8 mouse cellular contexts compared by ENCODE assay signal in the genomic region with DNA sequence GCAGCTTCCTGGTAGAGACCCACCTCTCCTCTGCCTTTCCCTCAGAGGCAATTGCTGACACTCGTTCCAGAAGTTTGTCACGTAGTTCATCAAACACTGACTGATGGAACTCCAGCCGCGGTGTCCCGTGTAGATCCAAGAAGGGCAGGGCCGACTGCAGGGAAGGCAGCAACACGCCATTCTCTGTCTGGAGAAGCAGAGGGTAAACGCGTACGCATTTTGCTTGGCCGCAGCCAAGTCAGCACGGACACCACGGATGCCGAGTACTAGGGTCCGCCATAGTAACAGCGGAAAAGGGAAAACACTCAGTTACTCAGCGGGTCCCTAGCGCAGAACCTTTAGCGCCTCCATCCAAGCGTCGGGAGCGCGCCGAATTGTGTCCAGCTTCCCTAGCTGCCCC. TPM values are rescaled to one million over a fixed set of nuclear protein-coding genes. Genes with fewer than 3 reads are reported as not detected.
DNase-seq lines count a peak whose midpoint lies in the region; ATAC-seq and TF ChIP-seq lines count a peak whose summit lies in the region.

No protein-coding gene starts in this region.

- peak; percentile 17; the same call in 1 of the 2 replicates for ATAC-seq in embryonic facial prominence, embryonic 12.5 days (ENCODE audit: insufficient number of reproducible peaks, insufficient read depth, low FRiP score, low TSS enrichment)
- ATAC-seq in intestine, embryonic 14.5 days (replicated peaks; ENCODE audit: low FRiP score, low TSS enrichment, low read depth), result no peak
- ATAC-seq in midbrain, postnatal 0 days (ENCODE audit: low FRiP score), result peak; percentile 25; the same call in 1 of the 2 replicates

- peak overlapping the region; percentile 98 for H3K27ac ChIP-seq in layer of hippocampus, adult 2 months
- peak overlapping the region; percentile 87 for H3K27ac ChIP-seq in embryonic facial prominence, embryonic 12.5 days
- peak overlapping the region; percentile 83 for H3K27ac ChIP-seq in intestine, embryonic 14.5 days (ENCODE audit: low read depth)
- H3K27ac ChIP-seq in midbrain, postnatal 0 days (ENCODE audit: low read depth, low read length), result peak overlapping the region; percentile 92

- no peak for TF ChIP-seq CTCF in layer of hippocampus, adult 2 months (conservative IDR thresholded peaks at IDR 0.05)
- TF ChIP-seq CTCF in midbrain, postnatal 0 days (IDR thresholded peaks at IDR 0.05), result no peak

- no peak for DNase-seq in layer of hippocampus, adult 2 months (ENCODE audit: low spot score in 2 of 2)
- DNase-seq in layer of hippocampus, adult 18-20 months (ENCODE audit: low spot score in 2 of 2), result no peak
- DNase-seq in intestine, embryonic 14.5 days (ENCODE audit: low spot score), result peak; percentile 63
- DNase-seq in midbrain, postnatal 0 days (ENCODE audit: low spot score), result no peak
- DNase-seq in ovary, adult 18-20 months (ENCODE audit: low spot score), result no peak
- DNase-seq in c-Kit-positive CD71-positive TER-119-positive erythroid progenitor cells, embryonic 14.5 days (ENCODE audit: low spot score), result no peak
- DNase-seq in layer of hippocampus, postnatal 36 days, result no peak

- H3K9ac ChIP-seq in embryonic facial prominence, embryonic 12.5 days, result peak overlapping the region; percentile 85
- H3K9ac ChIP-seq in intestine, embryonic 14.5 days (ENCODE audit: low read length), result peak overlapping the region; percentile 89
- H3K9ac ChIP-seq in midbrain, postnatal 0 days (replicated peaks; ENCODE audit: low read length, poor library complexity, severe bottlenecking), result peak overlapping the region; percentile 90

- H3K36me3 ChIP-seq in embryonic facial prominence, embryonic 12.5 days, result peaks cover 23% of the 10 kb centered on the region
- H3K36me3 ChIP-seq in intestine, embryonic 14.5 days (ENCODE audit: control insufficient read depth, insufficient read depth, low read length), result peaks cover 40% of the 10 kb centered on the region
- peaks cover 9% of the 10 kb centered on the region for H3K36me3 ChIP-seq in midbrain, postnatal 0 days (ENCODE audit: insufficient read depth, low read length)

- H3K4me1 ChIP-seq in embryonic facial prominence, embryonic 12.5 days, result peaks cover 11% of the 10 kb centered on the region
- H3K4me1 ChIP-seq in intestine, embryonic 14.5 days (replicated peaks; ENCODE audit: control insufficient read depth, insufficient read depth, low read length), result peaks cover 15% of the 10 kb centered on the region
- peaks cover 12% of the 10 kb centered on the region; the same call in 1 of the 2 replicates for H3K4me1 ChIP-seq in midbrain, postnatal 0 days (ENCODE audit: insufficient read depth, low read length)

- H3K4me2 ChIP-seq in embryonic facial prominence, embryonic 12.5 days (replicated peaks), result peak overlapping the region; percentile 92
- H3K4me2 ChIP-seq in intestine, embryonic 14.5 days (ENCODE audit: low read length), result peak overlapping the region; percentile 95
- H3K4me2 ChIP-seq in midbrain, postnatal 0 days (ENCODE audit: low read depth, low read length, poor library complexity, severe bottlenecking), result peak overlapping the region; percentile 86

- H3K27me3 ChIP-seq in embryonic facial prominence, embryonic 12.5 days, result no peaks in the 10 kb centered on the region
- H3K27me3 ChIP-seq in intestine, embryonic 14.5 days (replicated peaks; ENCODE audit: control insufficient read depth, insufficient read depth, low read length), result no peaks in the 10 kb centered on the region
- no peaks in the 10 kb centered on the region for H3K27me3 ChIP-seq in midbrain, postnatal 0 days (ENCODE audit: insufficient read depth, low read length)

- peak overlapping the region; percentile 91 for H3K4me3 ChIP-seq in layer of hippocampus, adult 2 months
- peak overlapping the region; percentile 86 for H3K4me3 ChIP-seq in embryonic facial prominence, embryonic 12.5 days
- H3K4me3 ChIP-seq in intestine, embryonic 14.5 days (ENCODE audit: low read depth, low read length), result peak overlapping the region; percentile 99
- H3K4me3 ChIP-seq in midbrain, postnatal 0 days (ENCODE audit: low read depth, low read length), result peak overlapping the region; percentile 92

- under 1% methylated on average over 24 of the region's 24 CpGs for WGBS in embryonic facial prominence, embryonic 12.5 days
- WGBS in intestine, embryonic 14.5 days, result under 1% methylated on average over 24 of the region's 24 CpGs
- under 1% methylated on average over 24 of the region's 24 CpGs for WGBS in midbrain, postnatal 0 days

- no peaks in the 10 kb centered on the region for H3K9me3 ChIP-seq in embryonic facial prominence, embryonic 12.5 days
- no peaks in the 10 kb centered on the region for H3K9me3 ChIP-seq in intestine, embryonic 14.5 days (ENCODE audit: control insufficient read depth, low read length)
- H3K9me3 ChIP-seq in midbrain, postnatal 0 days (ENCODE audit: low read length), result no peaks in the 10 kb centered on the region

RNA-seq across cellular contexts. Expression of gene Nelfb, which starts 0.6 kb away (rescaled TPM):
- 10 to 100 TPM; 57.0 to 58.5 TPM for total RNA-seq in layer of hippocampus, adult 2 months (2021)
- 10 to 100 TPM; 56.7 to 60.0 TPM for total RNA-seq in layer of hippocampus, adult 18-20 months (2021)
- 119 and 121 TPM in 2 replicates for polyA plus RNA-seq in embryonic facial prominence, embryonic 12.5 days (2016; fragmentation: Nextera tagmentation; extraction: Ambion mirVana)
- 99.1 and 107 TPM in 2 replicates for polyA plus RNA-seq in intestine, embryonic 14.5 days (2014; fragmentation: Nextera tagmentation; extraction: Ambion mirVana)
- total RNA-seq in midbrain, postnatal 0 days (2014; rRNA removed), result 87.0 and 101 TPM in 2 replicates
- 90.4 TPM in 2 replicates for polyA plus RNA-seq in midbrain, postnatal 0 days (2015; fragmentation: Nextera tagmentation; extraction: Ambion mirVana)
- total RNA-seq in layer of hippocampus, postnatal 36 days (2021), result 10 to 100 TPM; 55.1 to 58.1 TPM

RNA-seq across cellular contexts. Expression of gene Stpg3, which starts 3.8 kb away (rescaled TPM):
- under 1 TPM in 1 of 2 experiments, not detected in 1; 0.33 TPM for total RNA-seq in layer of hippocampus, adult 2 months (2021)
- under 1 TPM; 0.18 to 0.25 TPM for total RNA-seq in layer of hippocampus, adult 18-20 months (2021)
- polyA plus RNA-seq in embryonic facial prominence, embryonic 12.5 days (2016; fragmentation: Nextera tagmentation; extraction: Ambion mirVana), result not detected in 2 replicates
- polyA plus RNA-seq in intestine, embryonic 14.5 days (2014; fragmentation: Nextera tagmentation; extraction: Ambion mirVana), result 0.18 TPM in 1 of 2 replicates, not detected in the other
- 0.38 TPM in 1 of 2 replicates, not detected in the other for total RNA-seq in midbrain, postnatal 0 days (2014; rRNA removed)
- not detected in 2 replicates for polyA plus RNA-seq in midbrain, postnatal 0 days (2015; fragmentation: Nextera tagmentation; extraction: Ambion mirVana)
- not detected for total RNA-seq in layer of hippocampus, postnatal 36 days (2021)

RNA-seq across cellular contexts. Expression of gene Fam166a, which starts 7.9 kb away (rescaled TPM):
- total RNA-seq in layer of hippocampus, adult 2 months (2021), result not detected
- under 1 TPM in 1 of 2 experiments, not detected in 1; 0.69 TPM for total RNA-seq in layer of hippocampus, adult 18-20 months (2021)
- 1.1 TPM in 1 of 2 replicates, not detected in the other for polyA plus RNA-seq in embryonic facial prominence, embryonic 12.5 days (2016; fragmentation: Nextera tagmentation; extraction: Ambion mirVana)
- 0.51 TPM in 1 of 2 replicates, not detected in the other for polyA plus RNA-seq in intestine, embryonic 14.5 days (2014; fragmentation: Nextera tagmentation; extraction: Ambion mirVana)
- total RNA-seq in midbrain, postnatal 0 days (2014; rRNA removed), result not detected in 2 replicates
- 1.5 TPM in 1 of 2 replicates, not detected in the other for polyA plus RNA-seq in midbrain, postnatal 0 days (2015; fragmentation: Nextera tagmentation; extraction: Ambion mirVana)
- not detected for total RNA-seq in layer of hippocampus, postnatal 36 days (2021)

RNA-seq across cellular contexts. Expression of gene Tubb4b, which starts 13.8 kb away (rescaled TPM):
- 100 to 1,000 TPM; 305 to 309 TPM for total RNA-seq in layer of hippocampus, adult 2 months (2021)
- 100 to 1,000 TPM; 277 to 310 TPM for total RNA-seq in layer of hippocampus, adult 18-20 months (2021)
- 443 and 449 TPM in 2 replicates for polyA plus RNA-seq in embryonic facial prominence, embryonic 12.5 days (2016; fragmentation: Nextera tagmentation; extraction: Ambion mirVana)
- polyA plus RNA-seq in intestine, embryonic 14.5 days (2014; fragmentation: Nextera tagmentation; extraction: Ambion mirVana), result 524 and 576 TPM in 2 replicates
- 547 and 625 TPM in 2 replicates for total RNA-seq in midbrain, postnatal 0 days (2014; rRNA removed)
- polyA plus RNA-seq in midbrain, postnatal 0 days (2015; fragmentation: Nextera tagmentation; extraction: Ambion mirVana), result 461 and 501 TPM in 2 replicates
- 100 to 1,000 TPM; 309 to 323 TPM for total RNA-seq in layer of hippocampus, postnatal 36 days (2021)

RNA-seq across cellular contexts. Expression of gene Tor4a, which starts 14.0 kb away (rescaled TPM):
- total RNA-seq in layer of hippocampus, adult 2 months (2021), result 1 to 10 TPM; 2.2 to 3.0 TPM
- total RNA-seq in layer of hippocampus, adult 18-20 months (2021), result 1 to 10 TPM; 1.9 to 2.3 TPM
- 3.1 and 3.9 TPM in 2 replicates for polyA plus RNA-seq in embryonic facial prominence, embryonic 12.5 days (2016; fragmentation: Nextera tagmentation; extraction: Ambion mirVana)
- 14.4 and 18.1 TPM in 2 replicates for polyA plus RNA-seq in intestine, embryonic 14.5 days (2014; fragmentation: Nextera tagmentation; extraction: Ambion mirVana)
- 1.7 and 3.5 TPM in 2 replicates for total RNA-seq in midbrain, postnatal 0 days (2014; rRNA removed)
- polyA plus RNA-seq in midbrain, postnatal 0 days (2015; fragmentation: Nextera tagmentation; extraction: Ambion mirVana), result 0.98 and 1.3 TPM in 2 replicates
- total RNA-seq in layer of hippocampus, postnatal 36 days (2021), result 1 to 10 TPM; 1.3 to 1.8 TPM
